Mouse (Mus musculus) stomach, postnatal 0 days (tissue): ENCODE measurements around the gene Dnaja3.

ENCODE experiments used
- CTCF ChIP-seq: IDR thresholded peaks from 2 replicates; pipeline ENCODE4 v1.5.1; 2016; ENCODE audit warnings: antibody characterized with exemption, low read depth, mild to moderate bottlenecking, moderate library complexity
- EP300 ChIP-seq: optimal IDR thresholded peaks from 2 replicates; pipeline ENCODE3; 2016; ENCODE audit warnings: antibody characterized with exemption

DNA sequence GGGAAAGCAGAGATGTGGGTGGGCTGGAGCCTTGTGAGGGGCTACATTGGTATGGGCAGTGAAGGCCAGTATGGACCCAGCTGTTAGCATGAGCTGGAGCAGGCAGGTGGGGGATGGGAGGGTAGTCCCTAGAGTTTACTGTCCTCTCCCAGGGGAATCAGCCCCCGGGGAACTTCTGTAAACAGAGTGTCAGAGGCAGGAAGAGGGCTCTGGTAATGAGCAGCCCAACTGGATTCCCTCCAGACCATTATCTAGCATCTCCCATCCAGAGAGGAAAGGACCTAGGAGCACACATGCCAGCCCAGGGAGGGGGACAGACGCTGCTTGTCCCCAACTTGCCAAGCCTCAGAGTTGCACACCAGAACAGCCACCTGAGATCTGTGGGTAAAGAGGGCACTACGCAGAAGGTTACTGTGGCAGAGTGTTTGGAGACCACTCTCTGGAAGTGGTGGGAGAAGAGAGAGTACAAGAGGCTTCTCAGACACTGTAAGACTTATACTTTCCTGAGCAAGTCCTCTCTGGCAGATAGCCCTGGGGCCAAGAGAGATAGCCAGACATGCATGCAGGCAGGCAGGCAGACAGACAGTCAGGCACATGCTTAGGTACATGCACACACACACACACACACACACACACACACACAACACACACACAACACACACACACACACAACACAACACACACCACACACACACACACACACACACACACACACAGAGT, 1.5 kb downstream of the Dnaja3 start:
- TF ChIP-seq CTCF, result no peak
- TF ChIP-seq EP300, result no peak
